Mouse (Mus musculus): Measurements from ENCODE around the gene Nup98. TPM values are rescaled to one million over a fixed set of nuclear protein-coding genes. Genes with fewer than 3 reads are reported as not detected.

Nup98 gene
- polyA plus RNA-seq, 1 experiment from 2014 or later, result 45.2 TPM

GRCm38 (mm10) chr7:102080311-102080710 lies 129.7 kb downstream of the Nup98 start:
- Histone ChIP-seq H3K27me3 (no peaks in the 10 kb centered on the region), H3K4me3 (replicated peaks) (no peak overlapping the region), H3K27ac (no peak overlapping the region), H3K4me2 (no peak overlapping the region), H3K4me1 (no peaks in the 10 kb centered on the region), H3K9ac (no peak overlapping the region), H3K9me3 (no peaks in the 10 kb centered on the region), H3K36me3 (replicated peaks) (peaks cover 88% of the 10 kb centered on the region)
- WGBS, result 97% methylated on average over 8 of the region's 8 CpGs
- ATAC-seq (ENCODE audit: low FRiP score), result no peak

GRCm38 (mm10) chr7:102078517-102078916 lies 131.5 kb downstream of the Nup98 start:
- no peak overlapping the region for H3K4me2 ChIP-seq
- peaks cover 85% of the 10 kb centered on the region for H3K36me3 ChIP-seq (replicated peaks)
- no peak overlapping the region for H3K27ac ChIP-seq
- H3K9ac ChIP-seq, result no peak overlapping the region
- H3K27me3 ChIP-seq, result no peaks in the 10 kb centered on the region
- no peak overlapping the region for H3K4me3 ChIP-seq (replicated peaks)
- 74% methylated on average over 7 of the region's 7 CpGs for WGBS
- ATAC-seq (ENCODE audit: low FRiP score), result no peak
- no peaks in the 10 kb centered on the region for H3K4me1 ChIP-seq
- H3K9me3 ChIP-seq, result no peaks in the 10 kb centered on the region

DNA sequence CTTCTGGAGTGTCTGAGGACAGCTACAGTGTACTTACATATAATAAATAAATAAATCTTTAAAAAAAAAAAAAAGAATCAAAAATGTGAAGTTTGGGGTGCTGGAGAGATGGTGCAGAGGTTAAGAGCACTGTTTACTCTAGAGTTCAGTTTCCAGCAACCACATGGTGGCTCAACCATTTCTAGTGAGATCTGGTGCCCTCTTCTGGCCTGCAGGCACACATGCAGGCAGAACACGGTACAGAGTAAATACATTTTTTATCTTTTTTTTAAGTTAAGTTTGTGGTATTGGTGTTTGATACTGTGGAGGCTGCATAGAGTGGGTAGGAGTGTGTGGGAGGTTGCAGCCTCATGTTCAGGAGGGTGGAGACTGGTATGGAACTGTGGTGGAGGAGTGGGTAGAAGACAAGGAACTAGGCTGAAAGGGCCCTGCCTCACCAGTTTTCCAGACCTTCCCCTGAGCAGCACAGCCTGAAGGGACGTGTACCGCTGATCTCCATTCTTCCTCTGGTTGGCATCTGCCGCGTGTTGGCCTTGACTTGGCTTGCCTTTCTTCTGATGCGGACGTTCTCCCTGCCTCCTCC lies 133.2 kb downstream of the Nup98 start:
- Histone ChIP-seq H3K27me3 (no peaks in the 10 kb centered on the region), H3K27ac (no peak overlapping the region), H3K4me2 (no peak overlapping the region), H3K36me3 (replicated peaks) (peaks cover 85% of the 10 kb centered on the region), H3K4me3 (replicated peaks) (no peak overlapping the region), H3K4me1 (no peaks in the 10 kb centered on the region), H3K9me3 (no peaks in the 10 kb centered on the region), H3K9ac (no peak overlapping the region)
- WGBS, result 85% methylated on average over 7 of the region's 7 CpGs
- ATAC-seq (ENCODE audit: low FRiP score), result no peak

Other genes with a start within 250 kb of the Nup98 start
- gene Il18bp, start 191.5 kb downstream of the Nup98 start, polyA plus RNA-seq (2016; fragmentation: Nextera tagmentation; extraction: Ambion mirVana), result 4.4 and 4.8 TPM in 2 replicates
- 33.0 and 33.3 TPM in 2 replicates for gene Rnf121, start 144.7 kb downstream of the Nup98 start, polyA plus RNA-seq (2016; fragmentation: Nextera tagmentation; extraction: Ambion mirVana)
- gene Xndc1, start 144.7 kb downstream of the Nup98 start, polyA plus RNA-seq (2016; fragmentation: Nextera tagmentation; extraction: Ambion mirVana), result 49.8 and 50.7 TPM in 2 replicates
- 2.9 and 3.0 TPM in 2 replicates for gene Xntrpc, start 144.5 kb downstream of the Nup98 start, polyA plus RNA-seq (2016; fragmentation: Nextera tagmentation; extraction: Ambion mirVana)
- gene Trpc2, start 127.1 kb downstream of the Nup98 start, polyA plus RNA-seq (2016; fragmentation: Nextera tagmentation; extraction: Ambion mirVana), result not detected in 2 replicates
- gene Art1, start 108.4 kb downstream of the Nup98 start, polyA plus RNA-seq (2016; fragmentation: Nextera tagmentation; extraction: Ambion mirVana), result 0.42 and 0.77 TPM in 2 replicates
- gene Art5, start 100.7 kb downstream of the Nup98 start, polyA plus RNA-seq (2016; fragmentation: Nextera tagmentation; extraction: Ambion mirVana), result 0.97 and 2.0 TPM in 2 replicates
- gene Chrna10, start 93.3 kb downstream of the Nup98 start, polyA plus RNA-seq (2016; fragmentation: Nextera tagmentation; extraction: Ambion mirVana), result not detected in 2 replicates
- 54.3 and 59.2 TPM in 2 replicates for gene Pgap2, start within 50 bp of the Nup98 start, polyA plus RNA-seq (2016; fragmentation: Nextera tagmentation; extraction: Ambion mirVana)
- 21.7 and 25.1 TPM in 2 replicates for gene Rhog, start 45.9 kb upstream of the Nup98 start, polyA plus RNA-seq (2016; fragmentation: Nextera tagmentation; extraction: Ambion mirVana)
- gene Stim1, start 57.6 kb upstream of the Nup98 start, polyA plus RNA-seq (2016; fragmentation: Nextera tagmentation; extraction: Ambion mirVana), result 11.6 and 11.7 TPM in 2 replicates
- 203 and 216 TPM in 2 replicates for gene Rrm1, start 231.5 kb upstream of the Nup98 start, polyA plus RNA-seq (2016; fragmentation: Nextera tagmentation; extraction: Ambion mirVana)